Mouse (Mus musculus) induced T-regulatory cell, adult 2 months (primary cell): ENCODE measurements around the gene Zdhhc19.

Source experiments
- DNase-seq: peaks from one replicate; pipeline ENCODE4 v3.0.0-alpha.2; 2012; ENCODE audit warnings: low read depth

Zdhhc19 gene

GRCm38 (mm10) chr16:32551346-32551747 is 55.3 kb downstream of the Zdhhc19 start:
- DNase-seq: no peak

- no peak for DNase-seq
These were observed 59.5 kb downstream of the Zdhhc19 start for GRCm38 (mm10) chr16:32555588-32555987.

- DNase-seq: no peak
These were observed 63.4 kb downstream of the Zdhhc19 start for GRCm38 (mm10) chr16:32559493-32559892.

- DNase-seq: no peak
These were observed 67.2 kb downstream of the Zdhhc19 start for GRCm38 (mm10) chr16:32563056-32563793.

- DNase-seq: no peak
These were observed 71.2 kb downstream of the Zdhhc19 start for GRCm38 (mm10) chr16:32567282-32567681.

- no peak for DNase-seq
These were observed 72.3 kb downstream of the Zdhhc19 start for GRCm38 (mm10) chr16:32568401-32568800.

GRCm38 (mm10) chr16:32570042-32570441 is 74.0 kb downstream of the Zdhhc19 start:
- no peak for DNase-seq

- peak; percentile 55 for DNase-seq
These were observed 76.5 kb downstream of the Zdhhc19 start for GRCm38 (mm10) chr16:32572528-32572927.

GRCm38 (mm10) chr16:32586482-32586881 is 90.4 kb downstream of the Zdhhc19 start:
- no peak for DNase-seq

- DNase-seq: no peak
These were observed 92.5 kb downstream of the Zdhhc19 start for GRCm38 (mm10) chr16:32588568-32588967.

- no peak for DNase-seq
These were observed 95.5 kb downstream of the Zdhhc19 start for GRCm38 (mm10) chr16:32591521-32591920.

GRCm38 (mm10) chr16:32593283-32593805 is 97.3 kb downstream of the Zdhhc19 start:
- no peak for DNase-seq

GRCm38 (mm10) chr16:32593916-32594315 is 97.9 kb downstream of the Zdhhc19 start:
- DNase-seq: peak; percentile 80

- DNase-seq: peak; percentile 21
These were observed 98.6 kb downstream of the Zdhhc19 start for GRCm38 (mm10) chr16:32594701-32595100.

- no peak for DNase-seq
These were observed 99.2 kb downstream of the Zdhhc19 start for GRCm38 (mm10) chr16:32595142-32595855.

GRCm38 (mm10) chr16:32597909-32598381 is 101.9 kb downstream of the Zdhhc19 start:
- DNase-seq: no peak

- DNase-seq: no peak
These were observed 103.1 kb downstream of the Zdhhc19 start for GRCm38 (mm10) chr16:32599151-32599550.

GRCm38 (mm10) chr16:32602193-32602685 is 106.2 kb downstream of the Zdhhc19 start:
- no peak for DNase-seq

- DNase-seq: peak; percentile 23
These were observed 111.7 kb downstream of the Zdhhc19 start for GRCm38 (mm10) chr16:32607562-32608343.

- DNase-seq: no peak
These were observed 112.3 kb downstream of the Zdhhc19 start for GRCm38 (mm10) chr16:32608344-32608711.

GRCm38 (mm10) chr16:32608712-32609400 is 112.8 kb downstream of the Zdhhc19 start, which contains the start of gene Tfrc:
Tfrc (plus strand) TSS chr16:32608920.
- DNase-seq: peak; percentile 99
